Mouse (Mus musculus): ENCODE measurements around the gene Edn2.

DNA sequence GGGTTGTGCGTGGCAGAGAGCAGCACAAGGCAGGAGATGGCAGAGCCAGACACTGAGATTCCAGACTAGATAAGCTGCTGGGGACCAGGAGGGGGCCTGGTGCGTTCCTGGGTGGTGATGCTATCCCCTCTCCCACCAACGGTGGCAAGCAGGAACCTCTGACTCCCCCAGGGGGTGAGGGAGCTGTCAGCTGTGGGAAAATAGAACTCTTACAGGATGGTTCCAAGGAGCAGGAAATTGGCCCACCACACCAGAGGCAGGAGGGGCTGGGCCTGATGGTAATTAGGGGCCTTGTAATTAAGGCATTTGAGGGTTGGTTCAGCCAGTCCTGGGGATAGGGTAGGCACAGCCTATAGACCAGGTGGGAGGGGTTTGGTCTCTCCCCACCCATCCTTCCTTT is 51.8 kb downstream of the Edn2 start:
- no peak for TF ChIP-seq CTCF (IDR thresholded peaks at IDR 0.05; ENCODE audit: low read depth)
- no peak for TF ChIP-seq EP300 (optimal IDR thresholded peaks at IDR 0.05)

Data from stomach, postnatal 0 days (tissue).